Mouse (Mus musculus) embryo, embryonic 9.5 days (tissue): ENCODE data around the gene Capn9.
A peak's percentile ranks its signal among the peaks of the same experiment; 100 is the strongest.

Experiments used
- DNase-seq: peaks from one replicate; pipeline ENCODE4 v3.0.0-alpha.2; 2017; ENCODE audit errors: extremely low spot score

Gene Capn9

GRCm38 (mm10) chr8:124575811-124576210 is at the start of gene Capn9:
Capn9 (plus strand) TSS chr8:124576111.
- no peak for DNase-seq

- DNase-seq: no peak
Observed at GRCm38 (mm10) chr8:124526261-124526660, 49.6 kb upstream of the Capn9 start.

- DNase-seq: no peak
Observed at GRCm38 (mm10) chr8:124530076-124530475, 45.8 kb upstream of the Capn9 start.

- DNase-seq: no peak
Observed at GRCm38 (mm10) chr8:124530556-124530955, 45.4 kb upstream of the Capn9 start.

GRCm38 (mm10) chr8:124530996-124531395 is 44.9 kb upstream of the Capn9 start:
- no peak for DNase-seq

- DNase-seq: no peak
Observed at GRCm38 (mm10) chr8:124532626-124533025, 43.3 kb upstream of the Capn9 start.

GRCm38 (mm10) chr8:124535451-124535850 is 40.5 kb upstream of the Capn9 start:
- DNase-seq: no peak

GRCm38 (mm10) chr8:124540906-124541305 is 35.0 kb upstream of the Capn9 start:
- DNase-seq: no peak

GRCm38 (mm10) chr8:124542001-124542400 is 33.9 kb upstream of the Capn9 start:
- no peak for DNase-seq

GRCm38 (mm10) chr8:124543272-124543671 is 32.6 kb upstream of the Capn9 start:
- DNase-seq: no peak

GRCm38 (mm10) chr8:124546371-124546770 is 29.5 kb upstream of the Capn9 start:
- DNase-seq: no peak

- DNase-seq: no peak
Observed at GRCm38 (mm10) chr8:124546815-124547214, 29.1 kb upstream of the Capn9 start.

GRCm38 (mm10) chr8:124547269-124547668 is 28.6 kb upstream of the Capn9 start:
- no peak for DNase-seq

- no peak for DNase-seq
Observed at GRCm38 (mm10) chr8:124548187-124548586, 27.7 kb upstream of the Capn9 start.

GRCm38 (mm10) chr8:124551011-124551661 is 24.8 kb upstream of the Capn9 start:
- DNase-seq: no peak

GRCm38 (mm10) chr8:124555113-124555750 is 20.7 kb upstream of the Capn9 start:
- no peak for DNase-seq

- no peak for DNase-seq
Observed at GRCm38 (mm10) chr8:124556164-124556563, 19.7 kb upstream of the Capn9 start.

- peak; percentile 24 for DNase-seq
Observed at GRCm38 (mm10) chr8:124556658-124557057, 19.3 kb upstream of the Capn9 start.

GRCm38 (mm10) chr8:124557476-124557875 is 18.4 kb upstream of the Capn9 start:
- no peak for DNase-seq

GRCm38 (mm10) chr8:124567126-124567525 is 8.8 kb upstream of the Capn9 start:
- no peak for DNase-seq

GRCm38 (mm10) chr8:124567584-124567983 is 8.3 kb upstream of the Capn9 start:
- no peak for DNase-seq

- no peak for DNase-seq
Observed at GRCm38 (mm10) chr8:124569100-124569499, 6.8 kb upstream of the Capn9 start.

- DNase-seq: no peak
Observed at GRCm38 (mm10) chr8:124569593-124569992, 6.3 kb upstream of the Capn9 start, which contains the start of gene Agt. Agt (minus strand) TSS chr8:124569706.
